Mouse (Mus musculus) limb, embryonic 14.5 days (tissue): ENCODE data around the gene Itih4. TPM values are rescaled to one million over a fixed set of nuclear protein-coding genes. Genes with fewer than 3 reads are reported as not detected.

Experiments used
- ATAC-seq: fragments of 200-750 bp; cut with Nextera tagmentation; 2 replicates; pipeline ENCODE4 v1.8.0; 2017; ENCODE audit warnings: low read depth, moderate number of reproducible peaks, moderate TSS enrichment; ENCODE audit not compliant: low FRiP score
- DNase-seq: peaks from one replicate; pipeline ENCODE4 v3.0.0-alpha.2; 2015; ENCODE audit warnings: low spot score
- H3K27ac ChIP-seq: fragments of 300-500 bp; sonication (generic); replicated peaks from 2 replicates; pipeline ENCODE4 v1.5.1; 2014; ENCODE audit warnings: low read depth, mild to moderate bottlenecking, low read length, moderate library complexity, mixed read lengths
- H3K27me3 ChIP-seq: fragments of 300-500 bp; sonication (generic); 2 replicates; pipeline ENCODE4 v1.6.1; 2014; ENCODE audit warnings: low read length, mixed read lengths; ENCODE audit not compliant: control insufficient read depth, insufficient read depth
- H3K36me3 ChIP-seq: fragments of 300-500 bp; sonication (generic); 2 replicates; pipeline ENCODE4 v1.6.1; 2014; ENCODE audit warnings: mild to moderate bottlenecking, low read length, moderate library complexity, mixed read lengths; ENCODE audit not compliant: control insufficient read depth, insufficient read depth
- H3K4me1 ChIP-seq: fragments of 300-500 bp; sonication (generic); 2 replicates; pipeline ENCODE4 v1.6.1; 2014; ENCODE audit warnings: antibody characterized with exemption, low read length, mixed read lengths; ENCODE audit not compliant: control insufficient read depth, insufficient read depth
- H3K4me2 ChIP-seq: fragments of 300-500 bp; sonication (generic); replicated peaks from 2 replicates; pipeline ENCODE4 v1.6.1; 2014; ENCODE audit warnings: low read depth, mild to moderate bottlenecking, low read length, moderate library complexity; ENCODE audit not compliant: severe bottlenecking
- H3K4me3 ChIP-seq: fragments of 300-500 bp; sonication (generic); replicated peaks from 2 replicates; pipeline ENCODE4 v1.5.1; 2014; ENCODE audit warnings: low read length
- H3K9ac ChIP-seq: fragments of 300-500 bp; sonication (generic); 2 replicates; pipeline ENCODE4 v1.6.1; 2014; ENCODE audit warnings: mild to moderate bottlenecking, low read depth, low read length, moderate library complexity; ENCODE audit not compliant: severe bottlenecking
- H3K9me3 ChIP-seq: fragments of 300-500 bp; sonication (generic); 2 replicates; pipeline ENCODE4 v1.6.1; 2016; ENCODE audit warnings: low read length; ENCODE audit not compliant: control insufficient read depth
- POLR2A ChIP-seq: fragments of 200-500 bp; IDR thresholded peaks from 2 replicates; pipeline ENCODE4 v1.8.0; 2012; ENCODE audit warnings: inconsistent platforms, mild to moderate bottlenecking, moderate library complexity, borderline replicate concordance; ENCODE audit not compliant: insufficient read depth, insufficient read length; ENCODE audit errors: extremely low read depth
- WGBS: fragments of 180-500 bp; shearing (Covaris S2); extraction: QIAGEN DNeasy Blood & Tissue Kit; methylation state at CpG from one replicate; pipeline ENCODE4 v1.1.7; 2014; 5-methylcytosine and 5-hydroxymethylcytosine counted together
- polyA plus RNA-seq, 2 experiments: library from polyadenylated mRNA; depleted of rRNA in 1 of 2; stranded (reverse) in 1 of 2; unstranded in 1 of 2; fragments of >200 nt; fragmentation: Nextera tagmentation in 1 of 2; extraction: Ambion mirVana in 1 of 2; gene quantifications; 2 replicates each; pipeline versions ENCODE4 v1.2.1 to v1.2.3; 2012 to 2014

Gene Itih4
- polyA plus RNA-seq, 2 experiments: 0.08 TPM; not detected in 1

DNA sequence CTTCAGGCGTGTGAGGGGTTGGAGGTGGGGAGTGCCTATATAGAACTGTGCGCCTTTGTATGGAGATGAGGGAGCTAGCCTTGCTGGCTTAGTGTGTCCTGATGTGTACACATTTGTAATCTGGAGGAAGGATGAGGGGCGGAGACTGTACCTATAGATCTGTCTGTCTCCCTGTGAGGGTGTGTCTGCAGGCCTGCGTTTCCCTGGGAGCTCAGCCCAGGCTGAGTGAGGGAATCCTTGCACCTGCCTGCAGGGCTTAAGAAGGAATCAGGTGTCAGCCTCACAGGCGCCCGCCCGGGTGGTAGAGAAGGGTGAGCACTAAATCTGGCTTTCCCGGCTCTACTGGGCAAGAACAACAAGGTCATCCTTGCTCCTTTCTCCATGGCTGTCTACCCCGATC is 6.5 kb upstream of the Itih4 start:
- H3K4me3 ChIP-seq: no peak overlapping the region
- H3K9me3 ChIP-seq: no peaks in the 10 kb centered on the region
- 0 out of 2 replicates have a peak overlapping the region, but pooled peaks have one; percentile 6 for H3K27ac ChIP-seq
- peaks cover 24% of the 10 kb centered on the region for H3K36me3 ChIP-seq
- WGBS: 58% methylated on average over 9 of the region's 9 CpGs
- DNase-seq: peak; percentile 5
- no peak for TF ChIP-seq POLR2A
- no peak overlapping the region for H3K9ac ChIP-seq
- no peak overlapping the region for H3K4me2 ChIP-seq
- peaks cover 4% of the 10 kb centered on the region; the same call in 1 of the 2 replicates for H3K4me1 ChIP-seq
- ATAC-seq: no peak
- H3K27me3 ChIP-seq: no peaks in the 10 kb centered on the region

DNA sequence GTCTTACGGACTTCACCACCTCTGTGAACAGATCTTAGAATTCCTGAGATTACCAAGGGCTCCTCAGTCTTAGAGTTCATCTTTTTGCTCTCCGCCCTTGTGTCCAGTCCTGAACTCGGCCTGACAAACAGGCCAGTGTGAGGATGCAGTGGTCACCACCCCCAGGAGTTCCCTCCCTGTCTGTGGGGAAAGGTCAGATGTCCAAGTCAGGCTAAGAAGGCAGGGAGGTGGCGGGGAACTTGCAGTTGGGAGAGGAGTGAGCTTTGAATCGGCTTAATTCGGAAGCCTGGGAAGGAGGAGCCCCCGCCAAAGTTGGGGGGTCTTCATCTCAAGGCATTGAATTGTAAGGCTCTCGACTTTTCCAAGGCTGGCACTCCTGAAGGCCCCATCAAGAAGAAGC is 6.0 kb upstream of the Itih4 start:
- Histone ChIP-seq H3K9me3 (no peaks in the 10 kb centered on the region), H3K27me3 (no peaks in the 10 kb centered on the region), H3K4me2 (no peak overlapping the region), H3K9ac (no peak overlapping the region), H3K27ac (no peak overlapping the region), H3K36me3 (peaks cover 21% of the 10 kb centered on the region), H3K4me3 (no peak overlapping the region), H3K4me1 (peaks cover 4% of the 10 kb centered on the region; the same call in 1 of the 2 replicates)
- no peak for ATAC-seq
- TF ChIP-seq POLR2A: no peak
- no peak for DNase-seq
- 75% methylated on average over 8 of the region's 8 CpGs for WGBS

DNA sequence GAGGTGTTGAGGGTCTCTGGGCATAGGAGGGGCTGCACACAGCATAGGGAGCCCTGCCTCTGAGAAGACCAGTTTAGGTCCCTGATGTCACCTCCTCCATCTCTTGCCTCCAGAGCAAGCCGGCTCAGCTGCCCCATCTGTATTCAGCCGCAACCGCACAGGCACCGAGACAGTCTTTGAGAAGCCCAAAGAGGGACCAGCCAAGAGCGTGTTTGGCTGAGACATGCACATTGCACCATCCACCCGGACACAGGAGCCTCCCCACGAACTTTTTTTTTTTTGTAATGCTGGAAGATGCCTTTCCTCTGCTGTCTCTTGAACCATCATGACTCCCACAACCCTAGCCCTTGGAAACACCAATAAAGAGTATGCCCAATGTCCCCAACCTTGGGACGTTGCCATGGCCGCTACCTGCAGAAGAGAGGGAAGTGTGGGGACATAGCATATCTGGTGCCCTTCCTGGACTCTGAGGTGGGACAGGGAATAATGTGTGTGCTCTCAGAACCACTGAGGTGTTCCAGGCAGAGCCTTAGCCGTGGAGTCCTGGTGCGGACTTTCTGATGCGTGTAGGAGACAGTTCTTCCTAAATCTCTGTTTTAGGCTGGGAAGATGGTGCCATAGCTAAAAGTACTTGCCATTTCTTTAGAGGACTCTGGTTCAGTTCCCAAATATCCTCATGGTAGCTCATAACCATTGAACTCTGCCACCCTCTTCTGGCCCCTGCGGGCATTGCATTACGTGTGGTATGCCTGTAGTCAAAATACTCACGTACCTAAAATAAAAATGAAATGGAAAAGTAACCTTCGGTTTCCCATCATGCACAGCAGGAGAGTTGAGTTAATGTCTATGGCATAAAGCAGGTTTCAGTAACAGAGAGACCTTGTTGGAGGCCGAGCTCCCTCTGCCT is 5.2 kb upstream of the Itih4 start:
- Histone ChIP-seq H3K4me3 (no peak overlapping the region), H3K9me3 (no peaks in the 10 kb centered on the region), H3K9ac (no peak overlapping the region), H3K27ac (no peak overlapping the region), H3K36me3 (peaks cover 13% of the 10 kb centered on the region; the same call in 1 of the 2 replicates), H3K4me1 (peaks cover 4% of the 10 kb centered on the region; the same call in 1 of the 2 replicates), H3K27me3 (no peaks in the 10 kb centered on the region), H3K4me2 (no peak overlapping the region)
- no peak for TF ChIP-seq POLR2A
- WGBS: 79% methylated on average over 17 of the region's 17 CpGs
- ATAC-seq (no peak), DNase-seq (peak; percentile 35)

DNA sequence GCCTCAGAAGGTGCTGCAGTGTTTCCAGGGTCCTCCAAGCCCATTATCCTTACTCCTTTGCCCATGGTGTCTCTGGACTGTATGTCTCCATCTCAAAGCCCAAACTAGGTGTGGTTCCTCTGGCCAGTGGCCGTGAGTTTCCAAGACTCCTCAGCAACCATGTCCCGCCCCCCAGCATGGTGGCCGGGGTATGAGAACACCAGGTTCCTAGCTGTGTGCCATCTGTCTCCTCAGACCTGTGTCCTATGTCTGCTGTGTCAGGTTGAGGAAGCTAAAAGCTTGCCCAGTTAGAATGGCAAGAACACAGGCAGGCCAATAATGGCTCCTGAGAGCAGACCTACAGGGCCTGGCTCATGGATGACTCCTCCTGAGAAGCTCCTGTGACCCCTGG is 4.6 kb upstream of the Itih4 start:
- no peak for ATAC-seq

DNA sequence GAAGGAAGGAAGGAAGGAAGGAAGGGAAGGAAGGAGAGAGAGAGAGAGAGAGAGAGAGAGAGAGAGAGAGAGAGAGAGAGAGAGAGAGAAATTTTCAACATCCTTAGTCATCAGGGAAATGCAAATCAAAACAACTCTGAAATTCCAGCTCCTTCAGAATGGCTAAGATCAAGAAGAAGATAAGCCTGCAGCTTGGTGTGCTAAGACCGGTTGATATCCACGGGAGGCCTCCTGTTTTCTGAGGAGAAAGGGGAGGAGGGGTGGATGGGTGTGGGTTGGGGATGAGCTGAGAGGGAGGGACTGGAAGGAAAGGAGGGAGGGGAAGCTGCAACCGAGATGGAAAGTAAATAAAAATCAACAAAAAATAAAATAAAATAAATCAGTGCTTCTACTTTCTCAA is 978 bp upstream of the Itih4 start:
- TF ChIP-seq POLR2A: no peak
- Histone ChIP-seq H3K36me3 (no peaks in the 10 kb centered on the region), H3K4me3 (no peak overlapping the region), H3K9ac (no peak overlapping the region), H3K27ac (no peak overlapping the region), H3K9me3 (no peaks in the 10 kb centered on the region), H3K27me3 (no peaks in the 10 kb centered on the region), H3K4me2 (no peak overlapping the region), H3K4me1 (0 out of 2 replicates have a peak, but pooled peaks cover 3% of the 10 kb centered on the region)
- WGBS: 14% methylated on average over 3 of the region's 3 CpGs
- no peak for DNase-seq
- no peak for ATAC-seq

More for the DNA sequence above, 4.6 kb upstream of the Itih4 start:
- Histone ChIP-seq H3K36me3 (peaks cover 9% of the 10 kb centered on the region; the same call in 1 of the 2 replicates), H3K9me3 (no peaks in the 10 kb centered on the region), H3K4me2 (no peak overlapping the region), H3K9ac (no peak overlapping the region), H3K4me1 (peaks cover 4% of the 10 kb centered on the region; the same call in 1 of the 2 replicates), H3K27ac (no peak overlapping the region), H3K27me3 (no peaks in the 10 kb centered on the region), H3K4me3 (no peak overlapping the region)
- TF ChIP-seq POLR2A: no peak
- WGBS: 86% methylated on average over 3 of the region's 3 CpGs
- DNase-seq: no peak
